Mouse (Mus musculus): ENCODE measurements around the gene Abhd17b.

Abhd17b gene

GRCm38 (mm10) chr19:21733176-21733575, 80.2 kb downstream of the Abhd17b start:
- DNase-seq = no peak

- peak; percentile 56 for DNase-seq
Observed at GRCm38 (mm10) chr19:21734112-21734511, 81.1 kb downstream of the Abhd17b start.

Measured in kidney, postnatal 14 days (tissue).